Mouse (Mus musculus) midbrain, embryonic 12.5 days (tissue): ENCODE results near the gene Vps8. TPM values are rescaled to one million over a fixed set of nuclear protein-coding genes. Genes with fewer than 3 reads are reported as not detected.

Experiments used
- ATAC-seq: fragments of 200-750 bp; cut with Nextera tagmentation; 2 replicates; pipeline ENCODE4 v1.8.0; 2017; ENCODE audit warnings: low read depth, moderate TSS enrichment, moderate library complexity; ENCODE audit not compliant: low FRiP score
- H3K27ac ChIP-seq: fragments of 300-500 bp; sonication (generic); replicated peaks from 2 replicates; pipeline ENCODE4 v1.5.1; 2016; ENCODE audit warnings: mild to moderate bottlenecking
- H3K27me3 ChIP-seq: fragments of 300-500 bp; sonication (generic); 2 replicates; pipeline ENCODE4 v1.6.1; 2016; ENCODE audit warnings: mild to moderate bottlenecking
- H3K36me3 ChIP-seq: fragments of 300-500 bp; sonication (generic); 2 replicates; pipeline ENCODE4 v1.6.1; 2016
- H3K4me1 ChIP-seq: fragments of 300-500 bp; sonication (generic); 2 replicates; pipeline ENCODE4 v1.6.1; 2016
- H3K4me2 ChIP-seq: fragments of 300-500 bp; sonication (generic); replicated peaks from 2 replicates; pipeline ENCODE4 v1.6.1; 2016; ENCODE audit warnings: mild to moderate bottlenecking, moderate library complexity
- H3K4me3 ChIP-seq: fragments of 300-500 bp; sonication (generic); 2 replicates; pipeline ENCODE4 v1.5.1; 2016; ENCODE audit warnings: mild to moderate bottlenecking
- H3K9ac ChIP-seq: fragments of 300-500 bp; sonication (generic); replicated peaks from 2 replicates; pipeline ENCODE4 v1.6.1; 2016; ENCODE audit warnings: mild to moderate bottlenecking, moderate library complexity
- H3K9me3 ChIP-seq: fragments of 300-500 bp; sonication (generic); 2 replicates; pipeline ENCODE4 v1.6.1; 2016; ENCODE audit warnings: mild to moderate bottlenecking
- WGBS: fragments of 180-500 bp; shearing (Covaris S2); methylation state at CpG from one replicate; pipeline ENCODE4 v1.1.7; 2016; 5-methylcytosine and 5-hydroxymethylcytosine counted together
- polyA plus RNA-seq: library from polyadenylated mRNA; unstranded; fragments of >200 nt; fragmentation: Nextera tagmentation; extraction: Ambion mirVana; gene quantifications from 2 replicates; pipeline ENCODE4 v1.2.1, GENCODE M21; 2016

Vps8 gene
- polyA plus RNA-seq, 1 experiment from 2014 or later = 32.5 TPM

GRCm38 (mm10) chr16:21405224-21405969, 17.5 kb upstream of the Vps8 start:
- H3K4me3 ChIP-seq = no peak overlapping the region
- no peaks in the 10 kb centered on the region for H3K9me3 ChIP-seq
- H3K27me3 ChIP-seq = no peaks in the 10 kb centered on the region; the same call in 1 of the 2 replicates
- WGBS = 64% methylated on average over 6 of the region's 6 CpGs
- no peaks in the 10 kb centered on the region for H3K36me3 ChIP-seq
- H3K4me1 ChIP-seq = 0 out of 2 replicates have a peak, but pooled peaks cover 12% of the 10 kb centered on the region
- H3K27ac ChIP-seq = peak overlapping the region; percentile 56
- peak; percentile 58; the same call in 1 of the 2 replicates for ATAC-seq
- no peak overlapping the region for H3K4me2 ChIP-seq
- no peak overlapping the region; the same call in 1 of the 2 replicates for H3K9ac ChIP-seq

- no peak overlapping the region for H3K27ac ChIP-seq
- H3K4me3 ChIP-seq = no peak overlapping the region
- no peak for ATAC-seq
- no peak overlapping the region for H3K4me2 ChIP-seq
- 70% methylated on average over 6 of the region's 6 CpGs for WGBS
- no peak overlapping the region for H3K9ac ChIP-seq
- 0 out of 2 replicates have a peak, but pooled peaks cover 12% of the 10 kb centered on the region for H3K4me1 ChIP-seq
- H3K9me3 ChIP-seq = no peaks in the 10 kb centered on the region
- H3K27me3 ChIP-seq = no peaks in the 10 kb centered on the region; the same call in 1 of the 2 replicates
- no peaks in the 10 kb centered on the region for H3K36me3 ChIP-seq
These were observed 16.8 kb upstream of the Vps8 start for GRCm38 (mm10) chr16:21406136-21406535.

GRCm38 (mm10) chr16:21411779-21412178, 11.1 kb upstream of the Vps8 start:
- no peak overlapping the region for H3K4me3 ChIP-seq
- peaks cover 5% of the 10 kb centered on the region; the same call in 1 of the 2 replicates for H3K27me3 ChIP-seq
- no peak overlapping the region for H3K4me2 ChIP-seq
- H3K4me1 ChIP-seq = no peaks in the 10 kb centered on the region
- H3K9ac ChIP-seq = no peak overlapping the region
- H3K36me3 ChIP-seq = no peaks in the 10 kb centered on the region
- no peaks in the 10 kb centered on the region for H3K9me3 ChIP-seq
- no peak overlapping the region for H3K27ac ChIP-seq
- ATAC-seq = no peak

GRCm38 (mm10) chr16:21412593-21413047, 10.3 kb upstream of the Vps8 start:
- Histone ChIP-seq H3K9ac (no peak overlapping the region), H3K36me3 (no peaks in the 10 kb centered on the region), H3K4me2 (no peak overlapping the region), H3K4me3 (no peak overlapping the region), H3K9me3 (no peaks in the 10 kb centered on the region), H3K4me1 (no peaks in the 10 kb centered on the region), H3K27ac (no peak overlapping the region), H3K27me3 (peaks cover 5% of the 10 kb centered on the region; the same call in 1 of the 2 replicates)
- peak; percentile 62 for ATAC-seq
- WGBS = 17% methylated on average over 8 of the region's 8 CpGs

- ATAC-seq = no peak
- Histone ChIP-seq H3K9me3 (no peaks in the 10 kb centered on the region), H3K4me3 (no peak overlapping the region), H3K36me3 (no peaks in the 10 kb centered on the region), H3K4me2 (no peak overlapping the region), H3K4me1 (no peaks in the 10 kb centered on the region), H3K27me3 (peaks cover 5% of the 10 kb centered on the region; the same call in 1 of the 2 replicates), H3K27ac (no peak overlapping the region), H3K9ac (no peak overlapping the region)
- WGBS = 78% methylated on average over 3 of the region's 3 CpGs
These were observed 9.1 kb upstream of the Vps8 start for GRCm38 (mm10) chr16:21413819-21414218.

GRCm38 (mm10) chr16:21415128-21415527, 7.8 kb upstream of the Vps8 start:
- no peaks in the 10 kb centered on the region for H3K9me3 ChIP-seq
- H3K27me3 ChIP-seq = peaks cover 5% of the 10 kb centered on the region; the same call in 1 of the 2 replicates
- H3K27ac ChIP-seq = no peak overlapping the region
- no peaks in the 10 kb centered on the region for H3K4me1 ChIP-seq
- H3K4me2 ChIP-seq = no peak overlapping the region
- no peaks in the 10 kb centered on the region for H3K36me3 ChIP-seq
- no peak overlapping the region for H3K9ac ChIP-seq
- WGBS = 95% methylated on average over 8 of the region's 8 CpGs
- no peak for ATAC-seq
- H3K4me3 ChIP-seq = no peak overlapping the region

GRCm38 (mm10) chr16:21418012-21418411, 4.9 kb upstream of the Vps8 start:
- Histone ChIP-seq H3K27ac (no peak overlapping the region), H3K9ac (no peak overlapping the region), H3K4me2 (no peak overlapping the region), H3K36me3 (no peaks in the 10 kb centered on the region), H3K9me3 (no peaks in the 10 kb centered on the region), H3K4me1 (0 out of 2 replicates have a peak, but pooled peaks cover 2% of the 10 kb centered on the region), H3K4me3 (no peak overlapping the region), H3K27me3 (peaks cover 5% of the 10 kb centered on the region; the same call in 1 of the 2 replicates)
- no peak for ATAC-seq
- 44% methylated on average over 5 of the region's 5 CpGs for WGBS

GRCm38 (mm10) chr16:21423546-21423910, 610 bp downstream of the Vps8 start:
- ATAC-seq = no peak
- 7% methylated on average over 10 of the region's 10 CpGs for WGBS

GRCm38 (mm10) chr16:21428131-21428530, 5.2 kb downstream of the Vps8 start:
- Histone ChIP-seq H3K9me3 (0 out of 2 replicates have a peak, but pooled peaks cover 4% of the 10 kb centered on the region), H3K4me3 (no peak overlapping the region), H3K27ac (no peak overlapping the region), H3K36me3 (no peaks in the 10 kb centered on the region), H3K9ac (no peak overlapping the region), H3K27me3 (no peaks in the 10 kb centered on the region), H3K4me2 (no peak overlapping the region), H3K4me1 (peaks cover 5% of the 10 kb centered on the region; the same call in 1 of the 2 replicates)
- no peak for ATAC-seq
- WGBS = 88% methylated on average over 5 of the region's 5 CpGs

More at GRCm38 (mm10) chr16:21423546-21423910, 610 bp downstream of the Vps8 start:
- H3K9ac ChIP-seq = peak overlapping the region; percentile 85
- H3K4me1 ChIP-seq = peaks cover 7% of the 10 kb centered on the region; the same call in 1 of the 2 replicates
- H3K4me3 ChIP-seq = peak overlapping the region; percentile 71
- peak overlapping the region; percentile 76 for H3K4me2 ChIP-seq
- no peaks in the 10 kb centered on the region for H3K9me3 ChIP-seq
- no peaks in the 10 kb centered on the region for H3K36me3 ChIP-seq
- H3K27me3 ChIP-seq = no peaks in the 10 kb centered on the region
- H3K27ac ChIP-seq = peak overlapping the region; percentile 39

- H3K27ac ChIP-seq = no peak overlapping the region
- no peak overlapping the region for H3K9ac ChIP-seq
- H3K9me3 ChIP-seq = 0 out of 2 replicates have a peak, but pooled peaks cover 4% of the 10 kb centered on the region
- H3K4me2 ChIP-seq = no peak overlapping the region
- no peaks in the 10 kb centered on the region for H3K36me3 ChIP-seq
- H3K4me1 ChIP-seq = no peaks in the 10 kb centered on the region
- WGBS = 98% methylated on average over 2 of the region's 2 CpGs
- no peaks in the 10 kb centered on the region for H3K27me3 ChIP-seq
- no peak overlapping the region for H3K4me3 ChIP-seq
- ATAC-seq = no peak
These were observed 7.6 kb downstream of the Vps8 start for GRCm38 (mm10) chr16:21430377-21431060.

GRCm38 (mm10) chr16:21431614-21432013, 8.7 kb downstream of the Vps8 start:
- Histone ChIP-seq H3K4me3 (no peak overlapping the region), H3K4me2 (no peak overlapping the region), H3K9me3 (0 out of 2 replicates have a peak, but pooled peaks cover 4% of the 10 kb centered on the region), H3K27ac (no peak overlapping the region), H3K4me1 (no peaks in the 10 kb centered on the region), H3K9ac (no peak overlapping the region), H3K27me3 (no peaks in the 10 kb centered on the region), H3K36me3 (no peaks in the 10 kb centered on the region)
- ATAC-seq = no peak
- WGBS = 84% methylated on average over 3 of the region's 3 CpGs

GRCm38 (mm10) chr16:21433543-21433942, 10.6 kb downstream of the Vps8 start:
- Histone ChIP-seq H3K27me3 (no peaks in the 10 kb centered on the region), H3K9ac (no peak overlapping the region), H3K36me3 (peaks cover 5% of the 10 kb centered on the region), H3K4me1 (no peaks in the 10 kb centered on the region), H3K4me3 (no peak overlapping the region), H3K27ac (no peak overlapping the region), H3K4me2 (no peak overlapping the region), H3K9me3 (0 out of 2 replicates have a peak, but pooled peaks cover 4% of the 10 kb centered on the region)
- ATAC-seq = no peak
- 35% methylated on average over 3 of the region's 3 CpGs for WGBS
